Mouse (Mus musculus) liver, postnatal 0 days (tissue): ENCODE results near the gene Upk2.

Experiments used
- CTCF ChIP-seq: sonication (generic); IDR thresholded peaks from 2 replicates; pipeline ENCODE4 v1.5.1; 2016; ENCODE audit warnings: antibody characterized with exemption, low read depth
- EP300 ChIP-seq: IDR thresholded peaks from 2 replicates; pipeline ENCODE4 v1.6.1; 2016; ENCODE audit warnings: antibody characterized with exemption, low read depth, mild to moderate bottlenecking

GRCm38 (mm10) chr9:44406906-44407751, 47.6 kb downstream of the Upk2 start, which contains the start of the genes Rps25 and Trappc4:
- peak; percentile 52 for TF ChIP-seq EP300
- TF ChIP-seq CTCF, result peak; percentile 1; the same call in 1 of the 2 replicates
